Mouse (Mus musculus): Measurements from ENCODE around the gene Gm36210.

- TF ChIP-seq MYOG (IDR thresholded peaks at IDR 0.05; ENCODE audit: control insufficient read depth, extremely low read depth, insufficient read length) (no peak), CTCF (IDR thresholded peaks at IDR 0.05; ENCODE audit: control insufficient read depth, insufficient read depth, insufficient read length) (no peak), CEBPB (IDR thresholded peaks at IDR 0.05; ENCODE audit: low read depth) (no peak)
Measured at GRCm38 (mm10) chr7:4850621-4851314, 55.5 kb downstream of the Gm36210 start.

All from C2C12 (cell line).